Mouse (Mus musculus) megakaryocyte, embryonic 14.5 days (primary cell): ENCODE measurements around the gene Sema5a.

Experiments
- FLI1 ChIP-seq: IDR thresholded peaks from 2 replicates; pipeline ENCODE4 v1.6.1; 2012; ENCODE audit warnings: low read length, inconsistent platforms, mixed read lengths
- GATA1 ChIP-seq: IDR thresholded peaks from 3 replicates; pipeline ENCODE4 v1.6.1; 2012; ENCODE audit warnings: mixed read lengths, low read length, inconsistent platforms, borderline replicate concordance

- TF ChIP-seq GATA1 (no peak), FLI1 (no peak)
These were observed 18.2 kb upstream of the Sema5a start for GRCm38 (mm10) chr15:32226381-32226780.
